Mouse (Mus musculus) bone marrow, adult 2 months (tissue): ENCODE measurements at regions not wholly inside any gene's neighbourhood (a gene's known extent, or its start where the extent isn't known, plus 50 kb on each side); places are given as distances from the start of the nearest gene placed in this dataset.

Experiments
- CTCF ChIP-seq: fragments of 200-500 bp; IDR thresholded peaks from 2 replicates; pipeline ENCODE4 v1.5.1; 2011; ENCODE audit warnings: low read length, control low read depth; ENCODE audit not compliant: control insufficient read depth, insufficient read depth
- POLR2A ChIP-seq: fragments of 200-500 bp; IDR thresholded peaks from 2 replicates; pipeline ENCODE4 v1.6.1; 2011; ENCODE audit warnings: low read depth, mild to moderate bottlenecking, control low read depth, low read length, borderline replicate concordance; ENCODE audit not compliant: control insufficient read depth

DNA sequence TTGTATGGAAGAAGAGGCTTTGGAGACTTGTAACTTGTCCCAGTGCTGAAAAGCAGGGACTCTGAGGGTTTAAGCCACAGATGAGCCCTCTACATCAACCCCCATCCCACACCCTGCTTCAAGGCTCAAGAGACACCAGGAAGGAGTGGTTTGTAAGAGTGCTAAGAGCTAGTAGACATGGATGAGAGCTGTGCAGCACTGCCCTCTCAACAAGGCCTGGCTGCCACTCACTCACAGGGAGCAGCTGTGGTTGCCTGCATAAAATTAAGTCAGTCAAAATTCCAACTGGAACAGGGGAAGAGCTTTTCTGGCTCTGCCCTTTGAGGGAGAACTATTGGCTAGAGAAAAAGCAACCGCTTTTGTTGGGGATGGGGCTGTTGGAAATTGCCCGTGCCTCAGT is 225.5 kb upstream of the Tbl1xr1 start:
- TF ChIP-seq POLR2A (no peak), CTCF (no peak)
